In genomic region chr2:128310081-128310480, GRCm38 (mm10) we compare ENCODE assay signal across 8 mouse cellular contexts.
A peak's percentile ranks its signal among the peaks of the same experiment; 100 is the strongest.
DNase-seq lines count a peak whose midpoint lies in the region; ATAC-seq and TF ChIP-seq lines count a peak whose summit lies in the region.

No protein-coding gene starts in this region.

- H3K4me2 ChIP-seq in midbrain, embryonic 14.5 days (ENCODE audit: low read length), result no peak overlapping the region
- H3K4me2 ChIP-seq in forebrain, embryonic 13.5 days, result no peak overlapping the region

- H3K27ac ChIP-seq in midbrain, embryonic 14.5 days (replicated peaks; ENCODE audit: low read depth, low read length), result no peak overlapping the region
- H3K27ac ChIP-seq in midbrain, embryonic 10.5 days (replicated peaks), result no peak overlapping the region
- no peak overlapping the region for H3K27ac ChIP-seq in forebrain, embryonic 13.5 days

- TF ChIP-seq CTCF in lung, adult 2 months (IDR thresholded peaks at IDR 0.05; ENCODE audit: insufficient read depth, low read length), result no peak

- ATAC-seq in midbrain, embryonic 14.5 days (ENCODE audit: low FRiP score, low TSS enrichment), result no peak
- no peak for ATAC-seq in inflammation-experienced regulatory T-cells, adult 6 months
- ATAC-seq in forebrain, embryonic 13.5 days, result no peak

- H3K4me1 ChIP-seq in midbrain, embryonic 14.5 days (ENCODE audit: control insufficient read depth, insufficient read depth, low read length), result 0 out of 2 replicates have a peak, but pooled peaks cover 4% of the 10 kb centered on the region
- H3K4me1 ChIP-seq in midbrain, embryonic 10.5 days, result peaks cover 36% of the 10 kb centered on the region
- H3K4me1 ChIP-seq in lung, adult 2 months (ENCODE audit: control insufficient read depth, insufficient read depth, low read length), result no peaks in the 10 kb centered on the region
- H3K4me1 ChIP-seq in forebrain, embryonic 13.5 days, result peaks cover 21% of the 10 kb centered on the region

- no peaks in the 10 kb centered on the region for H3K27me3 ChIP-seq in midbrain, embryonic 14.5 days (ENCODE audit: control insufficient read depth, insufficient read depth, low read length)
- H3K27me3 ChIP-seq in midbrain, embryonic 10.5 days (ENCODE audit: low read depth, poor library complexity, severe bottlenecking), result peaks cover 37% of the 10 kb centered on the region
- peaks cover 24% of the 10 kb centered on the region for H3K27me3 ChIP-seq in forebrain, embryonic 13.5 days

- WGBS in midbrain, embryonic 14.5 days, result 29% methylated on average over 5 of the region's 5 CpGs
- 33% methylated on average over 5 of the region's 5 CpGs for WGBS in midbrain, embryonic 10.5 days
- 29% methylated on average over 5 of the region's 5 CpGs for WGBS in lung, adult 2 months
- 23% methylated on average over 5 of the region's 5 CpGs for WGBS in forebrain, embryonic 13.5 days

- TF ChIP-seq POLR2A in lung, adult 2 months (IDR thresholded peaks at IDR 0.05; ENCODE audit: borderline replicate concordance, extremely low read depth, low read depth, low read length), result no peak

- no peak overlapping the region for H3K4me3 ChIP-seq in midbrain, embryonic 14.5 days (replicated peaks; ENCODE audit: low read depth, low read length)
- no peak overlapping the region for H3K4me3 ChIP-seq in midbrain, embryonic 10.5 days
- H3K4me3 ChIP-seq in lung, adult 2 months (replicated peaks; ENCODE audit: extremely low read depth, low read depth, low read length), result no peak overlapping the region
- H3K4me3 ChIP-seq in forebrain, embryonic 13.5 days, result no peak overlapping the region

- no peak overlapping the region for H3K9ac ChIP-seq in midbrain, embryonic 14.5 days (replicated peaks; ENCODE audit: low read length)
- no peak overlapping the region for H3K9ac ChIP-seq in forebrain, embryonic 13.5 days

- no peaks in the 10 kb centered on the region for H3K9me3 ChIP-seq in midbrain, embryonic 14.5 days (ENCODE audit: control insufficient read depth, low read length)
- no peaks in the 10 kb centered on the region for H3K9me3 ChIP-seq in midbrain, embryonic 10.5 days (replicated peaks)
- H3K9me3 ChIP-seq in forebrain, embryonic 13.5 days (replicated peaks), result no peaks in the 10 kb centered on the region

- DNase-seq in midbrain, embryonic 14.5 days, result peak; percentile 20
- no peak for DNase-seq in midbrain, embryonic 10.5 days (ENCODE audit: low spot score)
- DNase-seq in gastrocnemius, adult 8-10 months (ENCODE audit: low spot score in 2 of 2), result peak; percentile 73 to 79
- DNase-seq in kidney, postnatal 10 days, result peak; percentile 89
- DNase-seq in lung, adult 2 months, result peak; percentile 41
- peak; percentile 77 for DNase-seq in testis, postnatal 10 days (ENCODE audit: low spot score)

- H3K36me3 ChIP-seq in midbrain, embryonic 14.5 days (ENCODE audit: control insufficient read depth, insufficient read depth, low read length), result no peaks in the 10 kb centered on the region
- no peaks in the 10 kb centered on the region for H3K36me3 ChIP-seq in midbrain, embryonic 10.5 days
- H3K36me3 ChIP-seq in forebrain, embryonic 13.5 days (ENCODE audit: poor library complexity, severe bottlenecking), result no peaks in the 10 kb centered on the region
